Mouse (Mus musculus): ENCODE results near the gene Rnf38.
A peak's percentile ranks its signal among the peaks of the same experiment; 100 is the strongest.

The Rnf38 gene

GRCm38 (mm10) chr4:44115046-44115445 lies 118.5 kb downstream of the Rnf38 start:
- no peak for DNase-seq

GRCm38 (mm10) chr4:44113393-44114138 lies 120.0 kb downstream of the Rnf38 start:
- peak; percentile 28 to 50 for DNase-seq

DNA sequence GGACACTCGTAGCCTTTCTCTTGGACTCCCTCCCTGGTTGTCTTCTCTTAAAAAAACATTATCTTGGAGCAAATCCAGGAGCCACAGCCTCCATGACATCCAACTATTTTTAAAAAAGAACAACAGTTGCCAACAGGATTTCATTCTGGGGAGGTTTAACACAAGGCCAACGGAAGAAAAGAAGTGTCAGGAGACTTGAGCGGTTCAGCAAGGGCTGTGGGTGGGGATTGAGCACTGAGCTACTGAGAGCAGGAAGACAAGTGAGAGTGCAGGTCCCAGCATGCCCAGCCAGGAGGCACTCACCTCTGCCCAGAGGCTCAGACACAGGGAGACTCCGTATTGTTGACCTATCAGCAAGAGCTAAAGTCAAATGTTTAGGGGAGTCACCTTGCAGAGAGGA lies 120.8 kb downstream of the Rnf38 start:
- DNase-seq, result no peak

GRCm38 (mm10) chr4:44110771-44111170 lies 122.8 kb downstream of the Rnf38 start:
- DNase-seq, result no peak

DNA sequence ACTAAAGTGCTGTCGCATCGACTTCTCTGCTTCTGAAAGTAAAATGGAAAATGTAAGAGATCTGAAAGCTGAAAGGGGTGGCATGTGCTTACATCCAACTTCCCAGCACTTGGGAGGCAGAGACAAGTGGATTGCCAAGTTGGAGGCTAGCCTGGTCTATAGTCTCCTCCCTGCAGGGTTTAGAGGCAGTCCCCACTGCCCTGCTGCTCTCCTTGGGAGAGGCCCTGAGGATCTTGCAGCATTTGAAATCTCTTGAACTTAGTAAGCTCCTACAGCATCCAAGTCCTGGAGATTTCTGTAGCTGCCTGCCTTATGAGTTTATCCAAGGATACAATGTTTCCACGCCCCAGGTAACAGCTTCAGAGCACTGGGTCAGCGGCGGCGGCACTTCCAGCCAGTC lies 125.3 kb downstream of the Rnf38 start:
- DNase-seq, result no peak

DNA sequence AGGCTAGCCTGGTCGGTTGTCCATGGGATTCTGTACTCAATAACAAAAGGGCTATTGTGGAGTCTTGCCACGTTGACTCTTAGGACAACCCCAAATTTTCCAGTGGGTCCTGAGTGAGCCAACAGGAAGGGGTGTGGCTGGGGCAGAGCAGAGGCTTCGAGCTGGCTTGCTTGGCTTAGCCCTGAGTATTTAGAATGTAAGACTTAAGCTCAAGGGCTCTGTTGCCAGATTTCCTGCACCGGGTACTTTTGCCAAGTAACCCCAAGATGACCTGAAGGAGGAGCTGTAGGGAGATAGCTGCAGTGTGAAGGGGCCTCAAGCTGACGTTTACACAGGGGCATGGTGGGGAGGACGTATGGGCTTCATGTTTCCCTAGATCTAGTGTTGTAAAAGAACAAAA lies 126.2 kb downstream of the Rnf38 start:
- DNase-seq, result no peak

DNA sequence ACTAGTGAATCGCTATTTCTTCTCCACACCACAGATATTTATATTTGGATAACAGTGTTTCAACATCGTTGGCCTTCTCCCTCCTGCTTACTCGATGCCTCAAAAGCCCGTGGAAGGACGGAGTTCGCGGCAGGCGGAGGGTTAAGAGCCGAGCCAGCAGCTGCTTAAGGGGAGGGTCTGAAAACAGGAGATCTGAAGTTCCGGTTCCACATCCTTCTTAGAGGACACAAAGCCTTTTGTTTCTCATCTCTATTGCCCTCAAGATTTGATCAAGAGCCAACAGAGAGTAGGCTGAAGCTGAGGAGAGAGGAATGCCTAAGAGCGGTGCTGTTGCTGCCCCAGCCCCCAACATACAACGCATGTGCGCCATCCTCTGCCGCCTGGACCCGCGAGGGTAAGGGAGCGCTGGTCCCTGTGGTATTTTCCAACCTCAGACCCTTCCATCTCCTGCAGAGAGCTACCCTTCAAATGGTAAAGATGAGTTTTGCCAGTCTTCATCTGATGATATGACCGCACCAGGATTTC lies 127.2 kb downstream of the Rnf38 start:
- peak in 1 of 2 experiments; percentile 24 for DNase-seq

GRCm38 (mm10) chr4:44104195-44104917 lies 129.2 kb downstream of the Rnf38 start:
- no peak for DNase-seq

DNA sequence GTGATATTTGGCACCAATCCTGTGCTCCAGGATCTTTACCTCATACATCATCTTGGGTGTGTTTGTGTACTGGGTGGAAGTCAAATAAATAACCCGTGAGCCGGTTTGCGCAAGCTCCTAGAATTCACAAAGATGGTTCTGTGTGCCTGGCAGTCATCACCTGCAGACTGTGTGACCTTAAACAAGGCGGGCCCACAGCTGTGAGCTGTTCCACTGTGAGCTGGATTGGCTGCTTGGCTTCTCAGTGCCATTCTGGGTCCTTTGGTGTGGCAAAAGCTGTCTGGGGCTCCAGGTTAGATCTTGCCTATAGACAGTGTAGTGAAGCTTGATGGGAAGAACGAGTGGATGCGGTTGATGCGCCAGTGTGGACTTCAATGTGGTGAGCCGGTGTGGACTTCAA lies 130.0 kb downstream of the Rnf38 start:
- peak; percentile 53 to 75 for DNase-seq

- DNase-seq, result no peak
Measured at GRCm38 (mm10) chr4:44097576-44098335, 135.8 kb downstream of the Rnf38 start.

DNA sequence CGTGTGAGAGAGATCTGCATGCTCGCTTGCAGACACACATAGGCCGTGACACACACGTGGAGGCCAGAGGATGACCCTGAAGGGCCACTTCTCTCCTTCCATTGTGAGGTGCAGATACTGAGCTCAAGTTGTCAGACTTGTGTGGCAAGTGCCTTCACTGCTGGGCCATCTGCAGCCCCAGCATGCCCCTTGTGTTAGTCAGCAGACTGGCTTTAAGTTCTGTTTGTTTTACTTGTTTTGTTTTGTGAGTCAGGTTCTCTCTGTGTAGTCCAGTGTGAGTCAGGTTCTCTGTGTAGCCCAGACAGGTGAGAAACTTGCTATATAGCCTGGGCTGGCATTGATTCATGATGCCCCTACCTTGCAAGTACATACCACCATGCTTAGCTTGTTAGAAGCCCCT lies 139.1 kb downstream of the Rnf38 start:
- no peak for DNase-seq

DNA sequence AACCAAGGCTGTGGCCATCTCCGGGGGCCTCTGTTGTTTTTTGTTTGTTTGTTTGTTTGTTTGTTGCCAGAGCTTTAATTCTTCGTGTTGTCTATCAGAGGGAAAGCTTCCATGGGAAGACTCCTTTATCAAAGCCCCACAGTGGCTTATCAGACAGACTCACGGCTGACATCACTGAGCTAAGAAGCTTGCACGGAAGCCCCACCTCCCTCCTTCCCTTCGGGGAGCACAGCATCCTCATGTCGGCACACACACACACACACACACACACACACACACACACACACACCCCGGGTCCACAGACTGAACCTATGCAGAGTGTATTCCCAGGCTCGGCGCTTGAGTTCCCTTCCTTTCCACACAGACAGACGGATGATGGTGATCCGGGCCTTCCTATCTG lies 141.2 kb downstream of the Rnf38 start:
- DNase-seq, result no peak

GRCm38 (mm10) chr4:44085566-44085965 lies 148.0 kb downstream of the Rnf38 start:
- DNase-seq, result no peak

DNA sequence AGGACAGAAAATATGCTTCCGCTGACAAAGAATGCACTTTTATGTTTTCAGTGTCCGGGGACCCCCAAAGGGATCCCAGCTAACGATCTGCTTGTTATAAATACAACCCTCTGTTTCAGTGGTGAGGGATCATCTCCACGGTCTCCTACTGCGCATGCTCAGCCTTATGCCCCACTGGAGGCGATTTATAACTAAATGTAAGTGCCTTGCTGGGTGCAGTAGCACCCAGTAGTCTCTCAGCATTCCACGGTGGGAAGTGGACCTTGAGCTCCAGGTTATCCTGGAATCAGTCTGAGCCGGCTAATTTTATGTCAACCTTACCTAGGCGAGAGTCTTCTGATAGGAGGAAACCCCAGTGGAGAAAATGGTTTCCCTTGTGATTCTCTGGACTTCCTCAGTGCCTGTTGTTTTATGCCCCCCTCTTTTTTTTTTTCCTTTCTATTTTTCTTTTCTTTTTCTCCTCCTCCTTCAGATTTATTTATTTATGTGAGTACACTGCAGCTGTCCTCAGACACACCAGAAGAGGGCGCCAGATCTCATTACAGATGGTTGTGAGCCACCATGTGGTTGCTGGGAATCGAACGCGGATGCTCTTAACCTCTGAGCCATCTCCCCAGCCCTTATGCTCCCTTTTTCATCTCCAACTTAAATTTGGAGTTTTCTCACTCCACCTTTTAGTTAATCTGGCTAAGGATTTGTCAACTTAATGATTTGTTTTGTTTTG lies 148.8 kb downstream of the Rnf38 start:
- DNase-seq, result no peak

GRCm38 (mm10) chr4:44083945-44084344 lies 149.6 kb downstream of the Rnf38 start, which contains the start of gene Gne:
Gene Gne (minus strand): TSS chr4:44084177.
- DNase-seq, result no peak

DNA sequence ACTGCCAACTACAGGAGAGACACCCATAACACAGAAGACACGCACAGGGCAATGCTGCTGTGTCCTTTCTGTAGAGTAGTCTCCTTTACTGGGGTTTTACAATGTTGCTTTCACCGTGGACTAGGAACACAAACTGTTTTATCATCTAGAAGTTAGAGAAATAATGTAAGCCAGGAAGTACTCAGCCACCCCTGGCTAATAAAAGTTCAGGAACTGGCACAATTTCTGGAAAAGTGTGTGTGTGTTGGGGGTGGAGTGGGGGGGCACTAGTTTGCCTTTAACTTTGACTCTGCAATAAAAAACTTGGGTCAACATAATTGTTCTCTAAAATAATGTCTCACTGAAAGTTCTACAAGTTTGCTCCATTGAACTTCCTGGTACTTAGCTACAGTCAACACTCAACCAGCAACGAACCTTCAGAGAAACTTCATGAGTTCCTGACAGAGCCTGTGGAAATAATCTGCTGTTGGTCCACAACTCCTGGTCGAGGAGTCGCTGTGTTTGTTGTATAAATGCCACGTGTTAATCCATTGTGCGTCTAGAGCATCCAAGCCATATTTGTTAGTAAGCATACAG lies 155.1 kb downstream of the Rnf38 start:
- DNase-seq, result no peak
